In the genomic region with DNA sequence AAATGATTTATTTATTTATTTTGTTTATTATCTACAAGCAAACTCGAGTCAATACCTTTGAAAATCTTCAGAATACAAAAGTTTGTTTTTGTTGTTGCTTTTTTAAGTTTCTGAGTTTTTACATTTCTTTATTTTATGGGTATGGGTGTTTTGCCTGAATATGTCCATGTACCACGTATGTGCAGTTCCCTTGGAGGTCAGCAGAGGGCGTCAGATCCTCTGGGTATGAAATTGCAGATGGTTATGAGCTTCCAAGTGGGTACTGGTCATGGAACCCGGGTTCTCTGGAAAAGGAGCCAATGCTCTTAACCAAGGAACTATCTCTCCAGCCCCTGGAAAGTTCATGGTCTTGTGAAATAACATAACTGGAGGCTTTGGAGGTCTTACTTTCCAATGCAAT, we compare ENCODE assay signal across 11 mouse cellular contexts. TPM values are rescaled to one million over a fixed set of nuclear protein-coding genes. Genes with fewer than 3 reads are reported as not detected.
DNase-seq lines count a peak whose midpoint lies in the region; ATAC-seq and TF ChIP-seq lines count a peak whose summit lies in the region.
"Had no signal": no experiment of that assay in that cellular context is flagged by ENCODE, and none has a peak within 500 bp of the region (broad histone marks: within the 10 kb centered on the region; RNA-seq: fewer than 3 reads in every experiment).

No protein-coding gene starts in this region.

- H3K27me3 ChIP-seq in forebrain, embryonic 12.5 days = no peaks in the 10 kb centered on the region
- H3K27me3 ChIP-seq in midbrain, embryonic 15.5 days (replicated peaks) = no peaks in the 10 kb centered on the region
- H3K27me3 ChIP-seq: lung, embryonic 15.5 days had no signal

- H3K9me3 ChIP-seq in forebrain, embryonic 12.5 days = no peaks in the 10 kb centered on the region
- no peaks in the 10 kb centered on the region for H3K9me3 ChIP-seq in midbrain, embryonic 15.5 days
- H3K9me3 ChIP-seq: lung, embryonic 15.5 days had no signal

- ATAC-seq in forebrain, embryonic 12.5 days (ENCODE audit: low FRiP score) = no peak
- ATAC-seq in midbrain, embryonic 15.5 days (replicated peaks) = no peak

- H3K27ac ChIP-seq in layer of hippocampus, adult 2 months = no peak overlapping the region
- no peak overlapping the region for H3K27ac ChIP-seq in forebrain, embryonic 12.5 days
- no peak overlapping the region for H3K27ac ChIP-seq in midbrain, embryonic 15.5 days
- H3K27ac ChIP-seq: lung, embryonic 15.5 days had no signal

- DNase-seq in adrenal gland, adult 2 months = peak; percentile 10
- DNase-seq in adrenal gland, postnatal 4 days (ENCODE audit: low spot score in 2 of 2) = no peak
- DNase-seq in layer of hippocampus, adult 2 months (ENCODE audit: low spot score in 2 of 2) = no peak
- no peak for DNase-seq in layer of hippocampus, postnatal 10 days (ENCODE audit: low spot score in 2 of 2)
- DNase-seq in c-Kit-positive CD71-negative TER-119-negative erythroid progenitor cells, embryonic 14.5 days (ENCODE audit: low read depth) = peak; percentile 23
- peak; percentile 59 for DNase-seq in testis, postnatal 10 days (ENCODE audit: low spot score)

- H3K4me2 ChIP-seq in forebrain, embryonic 12.5 days = no peak overlapping the region
- no peak overlapping the region for H3K4me2 ChIP-seq in midbrain, embryonic 15.5 days
- H3K4me2 ChIP-seq: lung, embryonic 15.5 days had no signal

- 67% methylated on average over 4 of the region's 4 CpGs for WGBS in forebrain, embryonic 12.5 days
- 69% methylated on average over 4 of the region's 4 CpGs for WGBS in midbrain, embryonic 15.5 days

- peaks cover 17% of the 10 kb centered on the region for H3K4me1 ChIP-seq in forebrain, embryonic 12.5 days
- H3K4me1 ChIP-seq in midbrain, embryonic 15.5 days = peaks cover 15% of the 10 kb centered on the region
- H3K4me1 ChIP-seq: lung, embryonic 15.5 days had no signal

- H3K4me3 ChIP-seq in layer of hippocampus, adult 2 months = no peak overlapping the region
- no peak overlapping the region for H3K4me3 ChIP-seq in forebrain, embryonic 12.5 days (replicated peaks)
- H3K4me3 ChIP-seq in midbrain, embryonic 15.5 days = no peak overlapping the region
- H3K4me3 ChIP-seq: lung, embryonic 15.5 days had no signal

- peak; percentile 71 for TF ChIP-seq CTCF in layer of hippocampus, adult 2 months (conservative IDR thresholded peaks at IDR 0.05)

- no peak overlapping the region for H3K9ac ChIP-seq in forebrain, embryonic 12.5 days
- no peak overlapping the region for H3K9ac ChIP-seq in midbrain, embryonic 15.5 days
- H3K9ac ChIP-seq: lung, embryonic 15.5 days had no signal

- H3K36me3 ChIP-seq in forebrain, embryonic 12.5 days (replicated peaks) = peaks cover 8% of the 10 kb centered on the region; the same call in 1 of the 2 replicates
- peaks cover 21% of the 10 kb centered on the region; the same call in 1 of the 2 replicates for H3K36me3 ChIP-seq in midbrain, embryonic 15.5 days (replicated peaks)
- H3K36me3 ChIP-seq: lung, embryonic 15.5 days had no signal

RNA-seq across cellular contexts. Expression of a gene that starts 13.8 kb away (rescaled TPM):
- total RNA-seq in adrenal gland, adult 2 months (2021) = not detected
- not detected in 2 replicates for polyA plus RNA-seq in adrenal gland, adult 2 months (2012; rRNA removed)
- total RNA-seq in adrenal gland, postnatal 4 days (2021) = not detected
- total RNA-seq in layer of hippocampus, adult 2 months (2021) = not detected
- total RNA-seq in layer of hippocampus, postnatal 10 days (2021) = not detected
- not detected in 2 replicates for polyA plus RNA-seq in forebrain, embryonic 12.5 days (2016; fragmentation: Nextera tagmentation; extraction: Ambion mirVana)
- polyA plus RNA-seq in midbrain, embryonic 15.5 days (2015; fragmentation: Nextera tagmentation; extraction: Ambion mirVana) = not detected in 2 replicates
- total RNA-seq: hematopoietic stem cell, adult 5-6 weeks had no signal
- polyA plus RNA-seq: C2C12; lung, embryonic 15.5 days had no signal

RNA-seq across cellular contexts. Expression of a gene that starts 53.1 kb away (rescaled TPM):
- 1 to 10 TPM; 4.9 to 5.2 TPM for total RNA-seq in adrenal gland, adult 2 months (2021)
- 1.2 and 1.9 TPM in 2 replicates for polyA plus RNA-seq in adrenal gland, adult 2 months (2012; rRNA removed)
- total RNA-seq in adrenal gland, postnatal 4 days (2021) = 1 to 10 TPM; 3.6 to 7.2 TPM
- 100 to 1,000 TPM; 188 to 202 TPM for total RNA-seq in layer of hippocampus, adult 2 months (2021)
- total RNA-seq in layer of hippocampus, postnatal 10 days (2021) = 100 to 1,000 TPM; 125 to 132 TPM
- polyA plus RNA-seq in forebrain, embryonic 12.5 days (2016; fragmentation: Nextera tagmentation; extraction: Ambion mirVana) = 24.6 and 26.4 TPM in 2 replicates
- polyA plus RNA-seq in midbrain, embryonic 15.5 days (2015; fragmentation: Nextera tagmentation; extraction: Ambion mirVana) = 42.7 and 44.0 TPM in 2 replicates

Comparison
In these comparisons a context has a peak if more than half of its experiments do, and no peak if none do; other contexts are left out.
1. DNase-seq: peak in adrenal gland, adult 2 months (single experiment), c-Kit-positive CD71-negative TER-119-negative erythroid progenitor cells, embryonic 14.5 days (single experiment) and testis, postnatal 10 days (single experiment); none in adrenal gland, postnatal 4 days (0 of 2), layer of hippocampus, adult 2 months (0 of 2) and layer of hippocampus, postnatal 10 days (0 of 2).
2. RNA of a gene that starts 53.1 kb away (total RNA-seq): 188 to 202 TPM in layer of hippocampus, adult 2 months and 125 to 132 TPM in layer of hippocampus, postnatal 10 days; 3.6 to 7.2 TPM in adrenal gland, postnatal 4 days and 4.9 to 5.2 TPM in adrenal gland, adult 2 months; every median in the first group is over 10 times any median in the second.